Mouse (Mus musculus): Measurements from ENCODE around the gene Cxcl10. TPM values are rescaled to one million over a fixed set of nuclear protein-coding genes. Genes with fewer than 3 reads are reported as not detected.

Gene Cxcl10
- polyA plus RNA-seq, 1 experiment from 2014 or later = 1.8 TPM

GRCm38 (mm10) chr5:92386643-92387042 lies 38.0 kb upstream of the Cxcl10 start:
- no peak overlapping the region for H3K4me2 ChIP-seq (ENCODE audit: low read depth, low read length)
- no peak; the same call in 1 of the 2 replicates for ATAC-seq (ENCODE audit: insufficient read depth, low FRiP score)
- no peaks in the 10 kb centered on the region for H3K9me3 ChIP-seq (replicated peaks; ENCODE audit: control insufficient read depth, low read length)
- no peak overlapping the region for H3K27ac ChIP-seq (ENCODE audit: low read length)
- no peak overlapping the region for H3K4me3 ChIP-seq (replicated peaks; ENCODE audit: low read length)
- no peaks in the 10 kb centered on the region for H3K36me3 ChIP-seq (ENCODE audit: control insufficient read depth, insufficient read depth, low read length)
- 20% methylated on average over 6 of the region's 6 CpGs for WGBS
- H3K9ac ChIP-seq (ENCODE audit: low read length) = no peak overlapping the region
- no peaks in the 10 kb centered on the region; the same call in 1 of the 2 replicates for H3K27me3 ChIP-seq (ENCODE audit: control insufficient read depth, insufficient read depth, low read length)
- no peaks in the 10 kb centered on the region for H3K4me1 ChIP-seq (ENCODE audit: control insufficient read depth, insufficient read depth, low read length)

- H3K9me3 ChIP-seq (replicated peaks; ENCODE audit: control insufficient read depth, low read length) = no peaks in the 10 kb centered on the region
- no peak overlapping the region for H3K27ac ChIP-seq (ENCODE audit: low read length)
- no peak for ATAC-seq (ENCODE audit: insufficient read depth, low FRiP score)
- no peak overlapping the region for H3K4me3 ChIP-seq (replicated peaks; ENCODE audit: low read length)
- no peaks in the 10 kb centered on the region for H3K4me1 ChIP-seq (ENCODE audit: control insufficient read depth, insufficient read depth, low read length)
- H3K36me3 ChIP-seq (ENCODE audit: control insufficient read depth, insufficient read depth, low read length) = no peaks in the 10 kb centered on the region
- no peak overlapping the region for H3K9ac ChIP-seq (ENCODE audit: low read length)
- no peak overlapping the region for H3K4me2 ChIP-seq (ENCODE audit: low read depth, low read length)
- H3K27me3 ChIP-seq (ENCODE audit: control insufficient read depth, insufficient read depth, low read length) = no peaks in the 10 kb centered on the region
- WGBS = 85% methylated on average over 5 of the region's 5 CpGs
Measured at GRCm38 (mm10) chr5:92386102-92386501, 37.4 kb upstream of the Cxcl10 start.

- Histone ChIP-seq H3K4me1 (ENCODE audit: control insufficient read depth, insufficient read depth, low read length) (no peaks in the 10 kb centered on the region), H3K36me3 (ENCODE audit: control insufficient read depth, insufficient read depth, low read length) (no peaks in the 10 kb centered on the region), H3K27ac (ENCODE audit: low read length) (no peak overlapping the region), H3K27me3 (ENCODE audit: control insufficient read depth, insufficient read depth, low read length) (no peaks in the 10 kb centered on the region), H3K4me2 (ENCODE audit: low read depth, low read length) (no peak overlapping the region), H3K9me3 (replicated peaks; ENCODE audit: control insufficient read depth, low read length) (no peaks in the 10 kb centered on the region), H3K9ac (ENCODE audit: low read length) (no peak overlapping the region), H3K4me3 (replicated peaks; ENCODE audit: low read length) (no peak overlapping the region)
- ATAC-seq (ENCODE audit: insufficient read depth, low FRiP score) = no peak
- 48% methylated on average over 7 of the region's 7 CpGs for WGBS
Measured at GRCm38 (mm10) chr5:92384855-92385254, 36.2 kb upstream of the Cxcl10 start.

GRCm38 (mm10) chr5:92383747-92384146 lies 35.1 kb upstream of the Cxcl10 start:
- Histone ChIP-seq H3K4me1 (ENCODE audit: control insufficient read depth, insufficient read depth, low read length) (no peaks in the 10 kb centered on the region), H3K9me3 (replicated peaks; ENCODE audit: control insufficient read depth, low read length) (no peaks in the 10 kb centered on the region), H3K4me3 (replicated peaks; ENCODE audit: low read length) (no peak overlapping the region), H3K9ac (ENCODE audit: low read length) (no peak overlapping the region), H3K27me3 (ENCODE audit: control insufficient read depth, insufficient read depth, low read length) (no peaks in the 10 kb centered on the region), H3K4me2 (ENCODE audit: low read depth, low read length) (no peak overlapping the region), H3K36me3 (ENCODE audit: control insufficient read depth, insufficient read depth, low read length) (no peaks in the 10 kb centered on the region), H3K27ac (ENCODE audit: low read length) (no peak overlapping the region)
- WGBS = 50% methylated on average over 7 of the region's 7 CpGs
- no peak for ATAC-seq (ENCODE audit: insufficient read depth, low FRiP score)

GRCm38 (mm10) chr5:92382349-92382679 lies 33.6 kb upstream of the Cxcl10 start:
- Histone ChIP-seq H3K9me3 (replicated peaks; ENCODE audit: control insufficient read depth, low read length) (no peaks in the 10 kb centered on the region), H3K27me3 (ENCODE audit: control insufficient read depth, insufficient read depth, low read length) (no peaks in the 10 kb centered on the region), H3K4me3 (replicated peaks; ENCODE audit: low read length) (no peak overlapping the region), H3K27ac (ENCODE audit: low read length) (no peak overlapping the region), H3K9ac (ENCODE audit: low read length) (no peak overlapping the region), H3K4me2 (ENCODE audit: low read depth, low read length) (no peak overlapping the region), H3K4me1 (ENCODE audit: control insufficient read depth, insufficient read depth, low read length) (peaks cover 6% of the 10 kb centered on the region; the same call in 1 of the 2 replicates), H3K36me3 (ENCODE audit: control insufficient read depth, insufficient read depth, low read length) (no peaks in the 10 kb centered on the region)
- no peak for ATAC-seq (ENCODE audit: insufficient read depth, low FRiP score)
- whole genome bisulfite sequencing = 56% methylated on average over 9 of the region's 9 CpGs

- no peaks in the 10 kb centered on the region for H3K36me3 ChIP-seq (ENCODE audit: control insufficient read depth, insufficient read depth, low read length)
- peak; percentile 67 for ATAC-seq (ENCODE audit: insufficient read depth, low FRiP score)
- no peak overlapping the region for H3K4me2 ChIP-seq (ENCODE audit: low read depth, low read length)
- peaks cover 12% of the 10 kb centered on the region for H3K4me1 ChIP-seq (ENCODE audit: control insufficient read depth, insufficient read depth, low read length)
- no peak overlapping the region for H3K4me3 ChIP-seq (replicated peaks; ENCODE audit: low read length)
- H3K9me3 ChIP-seq (replicated peaks; ENCODE audit: control insufficient read depth, low read length) = no peaks in the 10 kb centered on the region
- no peak overlapping the region for H3K9ac ChIP-seq (ENCODE audit: low read length)
- no peaks in the 10 kb centered on the region for H3K27me3 ChIP-seq (ENCODE audit: control insufficient read depth, insufficient read depth, low read length)
- WGBS = 37% methylated on average over 12 of the region's 12 CpGs
- H3K27ac ChIP-seq (ENCODE audit: low read length) = no peak overlapping the region
Measured at GRCm38 (mm10) chr5:92381550-92382348, 33.1 kb upstream of the Cxcl10 start.

- Histone ChIP-seq H3K9me3 (replicated peaks; ENCODE audit: control insufficient read depth, low read length) (no peaks in the 10 kb centered on the region), H3K36me3 (ENCODE audit: control insufficient read depth, insufficient read depth, low read length) (no peaks in the 10 kb centered on the region), H3K4me3 (replicated peaks; ENCODE audit: low read length) (no peak overlapping the region), H3K4me1 (ENCODE audit: control insufficient read depth, insufficient read depth, low read length) (peaks cover 13% of the 10 kb centered on the region), H3K9ac (ENCODE audit: low read length) (no peak overlapping the region; the same call in 1 of the 2 replicates), H3K4me2 (ENCODE audit: low read depth, low read length) (0 out of 2 replicates have a peak overlapping the region, but pooled peaks have one; percentile 5), H3K27me3 (ENCODE audit: control insufficient read depth, insufficient read depth, low read length) (no peaks in the 10 kb centered on the region), H3K27ac (ENCODE audit: low read length) (no peak overlapping the region)
- 14% methylated on average over 13 of the region's 13 CpGs for WGBS
- ATAC-seq (ENCODE audit: insufficient read depth, low FRiP score) = no peak
Measured at GRCm38 (mm10) chr5:92376795-92377405, 28.2 kb upstream of the Cxcl10 start.

GRCm38 (mm10) chr5:92375368-92375767 lies 26.7 kb upstream of the Cxcl10 start:
- Histone ChIP-seq H3K9ac (ENCODE audit: low read length) (no peak overlapping the region), H3K4me3 (replicated peaks; ENCODE audit: low read length) (no peak overlapping the region), H3K4me2 (ENCODE audit: low read depth, low read length) (no peak overlapping the region), H3K36me3 (ENCODE audit: control insufficient read depth, insufficient read depth, low read length) (no peaks in the 10 kb centered on the region), H3K4me1 (ENCODE audit: control insufficient read depth, insufficient read depth, low read length) (peaks cover 13% of the 10 kb centered on the region), H3K27ac (ENCODE audit: low read length) (0 out of 2 replicates have a peak overlapping the region, but pooled peaks have one; percentile 44), H3K27me3 (ENCODE audit: control insufficient read depth, insufficient read depth, low read length) (no peaks in the 10 kb centered on the region), H3K9me3 (replicated peaks; ENCODE audit: control insufficient read depth, low read length) (no peaks in the 10 kb centered on the region)
- 75% methylated on average over 17 of the region's 17 CpGs for whole genome bisulfite sequencing
- no peak for ATAC-seq (ENCODE audit: insufficient read depth, low FRiP score)

- H3K36me3 ChIP-seq (ENCODE audit: control insufficient read depth, insufficient read depth, low read length) = no peaks in the 10 kb centered on the region
- H3K9me3 ChIP-seq (replicated peaks; ENCODE audit: control insufficient read depth, low read length) = no peaks in the 10 kb centered on the region
- no peak overlapping the region for H3K4me2 ChIP-seq (ENCODE audit: low read depth, low read length)
- no peaks in the 10 kb centered on the region for H3K27me3 ChIP-seq (ENCODE audit: control insufficient read depth, insufficient read depth, low read length)
- H3K4me1 ChIP-seq (ENCODE audit: control insufficient read depth, insufficient read depth, low read length) = peaks cover 13% of the 10 kb centered on the region
- peak overlapping the region; percentile 44; the same call in 1 of the 2 replicates for H3K27ac ChIP-seq (ENCODE audit: low read length)
- no peak overlapping the region for H3K4me3 ChIP-seq (replicated peaks; ENCODE audit: low read length)
- 44% methylated on average over 6 of the region's 6 CpGs for WGBS
- no peak overlapping the region for H3K9ac ChIP-seq (ENCODE audit: low read length)
- ATAC-seq (ENCODE audit: insufficient read depth, low FRiP score) = no peak
Measured at GRCm38 (mm10) chr5:92374721-92375142, 26.0 kb upstream of the Cxcl10 start.

Data from stomach, embryonic 16.5 days (tissue).